Mouse (Mus musculus): Measurements from ENCODE around the gene Egfl6. TPM values are rescaled to one million over a fixed set of nuclear protein-coding genes. Genes with fewer than 3 reads are reported as not detected.
A peak's percentile ranks its signal among the peaks of the same experiment; 100 is the strongest.

Gene Egfl6
- total and polyA plus RNA-seq, 3 experiments, result 0.28 TPM; not detected in 2

GRCm38 (mm10) chrX:166552355-166552754, 33.2 kb downstream of the Egfl6 start:
- H3K9ac ChIP-seq (ENCODE audit: control insufficient read depth, low read depth, low read length, poor library complexity, severe bottlenecking), result no peak overlapping the region
- H3K27ac ChIP-seq (ENCODE audit: control insufficient read depth, low read depth, low read length), result no peak overlapping the region
- no peak overlapping the region for H3K4me3 ChIP-seq (ENCODE audit: control insufficient read depth in 1 of 2, insufficient read depth in 1 of 2, low read depth in 2 of 2, low read length in 2 of 2)
- H3K27me3 ChIP-seq (ENCODE audit: control insufficient read depth in 1 of 2, insufficient read depth in 2 of 2, low read length in 2 of 2), result no peaks in the 10 kb centered on the region
- no peak for TF ChIP-seq UBTF (IDR thresholded peaks at IDR 0.05; ENCODE audit: borderline replicate concordance, insufficient read depth, low read depth, low read length)
- no peak for TF ChIP-seq ETS1 (IDR thresholded peaks at IDR 0.05; ENCODE audit: low read depth, low read length)
- TF ChIP-seq CHD1 (IDR thresholded peaks at IDR 0.05; ENCODE audit: low read depth, low read length), result no peak
- TF ChIP-seq ZKSCAN1 (IDR thresholded peaks at IDR 0.05; ENCODE audit: low read depth, low read length), result no peak
- no peak for TF ChIP-seq MYB (IDR thresholded peaks at IDR 0.05; ENCODE audit: low read depth, low read length)
- TF ChIP-seq TCF12 (IDR thresholded peaks at IDR 0.05; ENCODE audit: low read depth, low read length), result no peak
- no peak for TF ChIP-seq RAD21 (IDR thresholded peaks at IDR 0.05; ENCODE audit: low read depth, low read length)
- TF ChIP-seq ZC3H11A (IDR thresholded peaks at IDR 0.05; ENCODE audit: low read depth, low read length), result no peak
- no peaks in the 10 kb centered on the region for H3K79me2 ChIP-seq (ENCODE audit: control insufficient read depth, insufficient read depth, low read length, poor library complexity)
- no peak for DNase-seq (ENCODE audit: low read depth, low spot score)
- H3K36me3 ChIP-seq (ENCODE audit: control insufficient read depth in 1 of 2, insufficient read depth in 2 of 2, low read length in 2 of 2), result no peaks in the 10 kb centered on the region
- H3K4me1 ChIP-seq (ENCODE audit: control insufficient read depth in 1 of 2, insufficient read depth in 2 of 2, low read length in 2 of 2), result no peaks in the 10 kb centered on the region
- no peaks in the 10 kb centered on the region for H3K9me3 ChIP-seq (replicated peaks; ENCODE audit: insufficient read depth, low read length)

GRCm38 (mm10) chrX:166546495-166546894, 39.0 kb downstream of the Egfl6 start:
- Histone ChIP-seq H3K9me3 (replicated peaks; ENCODE audit: insufficient read depth, low read length) (no peaks in the 10 kb centered on the region), H3K9ac (ENCODE audit: control insufficient read depth, low read depth, low read length, poor library complexity, severe bottlenecking) (no peak overlapping the region)
- TF ChIP-seq UBTF (IDR thresholded peaks at IDR 0.05; ENCODE audit: borderline replicate concordance, insufficient read depth, low read depth, low read length), result no peak
- TF ChIP-seq RCOR1 (IDR thresholded peaks at IDR 0.05; ENCODE audit: low read depth, low read length), result no peak
- TF ChIP-seq SIN3A (IDR thresholded peaks at IDR 0.05; ENCODE audit: low read length), result no peak
- TF ChIP-seq TAL1 (IDR thresholded peaks at IDR 0.05; ENCODE audit: low read length), result no peak
- TF ChIP-seq MYC (IDR thresholded peaks at IDR 0.05; ENCODE audit: low read depth, low read length), result no peak
- TF ChIP-seq BHLHE40 (IDR thresholded peaks at IDR 0.05; ENCODE audit: borderline replicate concordance, low read depth, low read length), result no peak
- TF ChIP-seq ETS1 (IDR thresholded peaks at IDR 0.05; ENCODE audit: low read depth, low read length), result no peak
- no peak for TF ChIP-seq ZC3H11A (IDR thresholded peaks at IDR 0.05; ENCODE audit: low read depth, low read length)
- no peak for TF ChIP-seq ZNF384 (IDR thresholded peaks at IDR 0.05; ENCODE audit: low read depth, low read length)
- no peak for TF ChIP-seq CHD1 (IDR thresholded peaks at IDR 0.05; ENCODE audit: low read depth, low read length)

GRCm38 (mm10) chrX:166535138-166535537, 50.4 kb downstream of the Egfl6 start:
- peak; percentile 90 for DNase-seq (ENCODE audit: low read depth, low spot score)
- Histone ChIP-seq H3K4me3 (ENCODE audit: control insufficient read depth in 1 of 2, insufficient read depth in 1 of 2, low read depth in 2 of 2, low read length in 2 of 2) (peak overlapping the region; percentile 58 to 90), H3K4me1 (ENCODE audit: control insufficient read depth in 1 of 2, insufficient read depth in 2 of 2, low read length in 2 of 2) (peaks cover 2 to 7% of the 10 kb centered on the region in 2 experiments; a peak in 3 of 4 replicates), H3K9me3 (replicated peaks; ENCODE audit: insufficient read depth, low read length) (no peaks in the 10 kb centered on the region), H3K79me2 (ENCODE audit: control insufficient read depth, insufficient read depth, low read length, poor library complexity) (no peaks in the 10 kb centered on the region), H3K9ac (ENCODE audit: control insufficient read depth, low read depth, low read length, poor library complexity, severe bottlenecking) (peak overlapping the region; percentile 64), H3K27me3 (ENCODE audit: control insufficient read depth in 1 of 2, insufficient read depth in 2 of 2, low read length in 2 of 2) (peaks cover 0 to 5% of the 10 kb centered on the region in 2 experiments; a peak in 1 of 4 replicates), H3K27ac (ENCODE audit: control insufficient read depth, low read depth, low read length) (peak overlapping the region; percentile 74), H3K36me3 (ENCODE audit: control insufficient read depth in 1 of 2, insufficient read depth in 2 of 2, low read length in 2 of 2) (peaks cover 0 to 5% of the 10 kb centered on the region in 2 experiments; a peak in 2 of 4 replicates)
- TF ChIP-seq NRF1 (IDR thresholded peaks at IDR 0.05; ENCODE audit: insufficient read depth, low read depth, low read length, poor library complexity, severe bottlenecking) (no peak), SMC3 (IDR thresholded peaks at IDR 0.05; ENCODE audit: low read depth, low read length) (no peak; the same call in 1 of the 2 replicates), ZMIZ1 (IDR thresholded peaks at IDR 0.05; ENCODE audit: low read depth, low read length) (peak; percentile 58; the same call in 1 of the 2 replicates), RCOR1 (IDR thresholded peaks at IDR 0.05; ENCODE audit: low read depth, low read length) (no peak), CTCF (IDR thresholded peaks at IDR 0.05 in 2 of 3, conservative IDR thresholded peaks at IDR 0.05 in 1 of 3; ENCODE audit: control insufficient read depth in 1 of 3, insufficient read depth in 1 of 3, low read depth in 2 of 3, low read length in 3 of 3, poor library complexity in 1 of 3, severe bottlenecking in 1 of 3) (no peak), MAZ (IDR thresholded peaks at IDR 0.05; ENCODE audit: low read depth, low read length) (peak; percentile 47; the same call in 1 of the 2 replicates), CHD1 (IDR thresholded peaks at IDR 0.05; ENCODE audit: low read depth, low read length) (no peak), ETS1 (IDR thresholded peaks at IDR 0.05; ENCODE audit: low read depth, low read length) (peak; percentile 71), JUND (IDR thresholded peaks at IDR 0.05; ENCODE audit: low read depth, low read length) (peak; percentile 63; the same call in 1 of the 2 replicates), SIN3A (IDR thresholded peaks at IDR 0.05; ENCODE audit: low read length) (peak; percentile 75; the same call in 1 of the 2 replicates), ZKSCAN1 (IDR thresholded peaks at IDR 0.05; ENCODE audit: low read depth, low read length) (no peak), MAX (IDR thresholded peaks at IDR 0.05; ENCODE audit: low read length) (peak; percentile 77), POLR2A (IDR thresholded peaks at IDR 0.05; ENCODE audit: control insufficient read depth in 1 of 2, insufficient read depth in 1 of 2, low read depth in 1 of 2, low read length in 2 of 2, poor library complexity in 1 of 2) (peak in 1 of 2 experiments; percentile 53; a peak in 2 of 4 replicates), MYC (IDR thresholded peaks at IDR 0.05; ENCODE audit: low read depth, low read length) (peak; percentile 72; the same call in 1 of the 2 replicates), TCF12 (IDR thresholded peaks at IDR 0.05; ENCODE audit: low read depth, low read length) (0 out of 2 replicates have a peak, but pooled peaks have one; percentile 21), E2F4 (IDR thresholded peaks at IDR 0.05; ENCODE audit: borderline replicate concordance, low read depth, low read length) (0 out of 2 replicates have a peak, but pooled peaks have one; percentile 38), ZC3H11A (IDR thresholded peaks at IDR 0.05; ENCODE audit: low read depth, low read length) (no peak)

More at GRCm38 (mm10) chrX:166546495-166546894, 39.0 kb downstream of the Egfl6 start:
- Histone ChIP-seq H3K27me3 (ENCODE audit: control insufficient read depth in 1 of 2, insufficient read depth in 2 of 2, low read length in 2 of 2) (no peaks in the 10 kb centered on the region), H3K36me3 (ENCODE audit: control insufficient read depth in 1 of 2, insufficient read depth in 2 of 2, low read length in 2 of 2) (no peaks in the 10 kb centered on the region), H3K79me2 (ENCODE audit: control insufficient read depth, insufficient read depth, low read length, poor library complexity) (no peaks in the 10 kb centered on the region), H3K27ac (ENCODE audit: control insufficient read depth, low read depth, low read length) (no peak overlapping the region), H3K4me1 (ENCODE audit: control insufficient read depth in 1 of 2, insufficient read depth in 2 of 2, low read length in 2 of 2) (no peaks in the 10 kb centered on the region), H3K4me3 (ENCODE audit: control insufficient read depth in 1 of 2, insufficient read depth in 1 of 2, low read depth in 2 of 2, low read length in 2 of 2) (no peak overlapping the region)
- no peak for DNase-seq (ENCODE audit: low read depth, low spot score)
